Mouse (Mus musculus) bone marrow, adult 2 months (tissue): ENCODE data around the gene Ap5z1.

Source experiments
- CTCF ChIP-seq: fragments of 200-500 bp; IDR thresholded peaks from 2 replicates; pipeline ENCODE4 v1.5.1; 2011; ENCODE audit warnings: low read length, control low read depth; ENCODE audit not compliant: control insufficient read depth, insufficient read depth
- POLR2A ChIP-seq: fragments of 200-500 bp; IDR thresholded peaks from 2 replicates; pipeline ENCODE4 v1.6.1; 2011; ENCODE audit warnings: low read depth, mild to moderate bottlenecking, control low read depth, low read length, borderline replicate concordance; ENCODE audit not compliant: control insufficient read depth

- TF ChIP-seq CTCF: no peak
- 0 out of 2 replicates have a peak, but pooled peaks have one; percentile 12 for TF ChIP-seq POLR2A
Observed at GRCm38 (mm10) chr5:142495321-142496096, 31.8 kb downstream of the Ap5z1 start.
